Mouse (Mus musculus) olfactory bulb, adult 2 months (tissue): ENCODE results near the gene Ppp1ca.

ENCODE experiments used
- CTCF ChIP-seq: fragments of 200-500 bp; IDR thresholded peaks from 2 replicates; pipeline ENCODE4 v1.5.1; 2012; ENCODE audit warnings: low read depth, mild to moderate bottlenecking, low read length, moderate library complexity; ENCODE audit not compliant: insufficient read depth
- POLR2A ChIP-seq: fragments of 200-500 bp; IDR thresholded peaks from 2 replicates; pipeline ENCODE4 v1.6.1; 2012; ENCODE audit warnings: mild to moderate bottlenecking, low read depth, low read length, moderate library complexity; ENCODE audit not compliant: insufficient read depth

DNA sequence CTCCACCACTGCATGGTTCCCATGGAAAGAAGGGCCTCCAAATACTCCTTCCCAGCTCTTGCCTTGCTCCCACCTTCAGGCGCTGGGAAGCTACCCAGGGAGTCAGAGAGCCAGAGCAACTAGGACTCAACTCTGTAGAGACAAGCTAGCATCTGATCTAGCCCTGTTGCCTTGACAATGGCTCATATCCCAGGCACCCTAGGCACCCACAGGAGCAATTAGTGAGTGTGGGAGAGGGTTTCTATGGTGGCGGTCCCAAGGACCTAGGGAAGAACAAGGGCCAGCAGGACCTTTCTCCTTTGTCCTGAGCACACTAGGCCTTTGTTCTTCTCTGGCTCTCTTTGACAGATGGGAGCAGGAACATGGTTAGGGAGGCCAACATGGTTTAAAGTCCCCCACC, 8.2 kb upstream of the Ppp1ca start:
- TF ChIP-seq POLR2A (no peak), CTCF (no peak)
